Mouse (Mus musculus): ENCODE data around the gene Clstn1. TPM values are rescaled to one million over a fixed set of nuclear protein-coding genes. Genes with fewer than 3 reads are reported as not detected.
"Not testable (repeated sequence)": the region's sequence is repeated elsewhere in the genome, so short reads cannot be mapped to it uniquely, and the experiment has no call there.

Gene Clstn1
- polyA plus RNA-seq, 1 experiment from 2014 or later, result 138 TPM

GRCm38 (mm10) chr4:149606056-149606455 is 19.8 kb downstream of the Clstn1 start:
- no peak overlapping the region for H3K4me3 ChIP-seq
- WGBS, result 78% methylated on average over 18 of the region's 18 CpGs
- H3K9ac ChIP-seq, result no peak overlapping the region
- H3K9me3 ChIP-seq, result no peaks in the 10 kb centered on the region
- no peaks in the 10 kb centered on the region for H3K27me3 ChIP-seq (replicated peaks)
- peaks cover 42% of the 10 kb centered on the region for H3K4me1 ChIP-seq
- ATAC-seq (ENCODE audit: low FRiP score, low read depth), result no peak
- no peak overlapping the region for H3K4me2 ChIP-seq (replicated peaks)
- no peaks in the 10 kb centered on the region for H3K36me3 ChIP-seq
- no peak overlapping the region for H3K27ac ChIP-seq

GRCm38 (mm10) chr4:149606766-149607358 is 20.6 kb downstream of the Clstn1 start:
- no peak overlapping the region for H3K4me2 ChIP-seq (replicated peaks)
- no peak overlapping the region for H3K9ac ChIP-seq
- H3K27me3 ChIP-seq (replicated peaks), result no peaks in the 10 kb centered on the region
- H3K36me3 ChIP-seq, result no peaks in the 10 kb centered on the region
- no peak overlapping the region for H3K27ac ChIP-seq
- H3K4me3 ChIP-seq, result no peak overlapping the region
- WGBS, result 47% methylated on average over 15 of the region's 15 CpGs
- ATAC-seq (ENCODE audit: low FRiP score, low read depth), result no peak
- peaks cover 38% of the 10 kb centered on the region for H3K4me1 ChIP-seq
- no peaks in the 10 kb centered on the region for H3K9me3 ChIP-seq

GRCm38 (mm10) chr4:149607591-149608308 is 21.5 kb downstream of the Clstn1 start:
- ATAC-seq (ENCODE audit: low FRiP score, low read depth), result no peak
- no peaks in the 10 kb centered on the region for H3K27me3 ChIP-seq (replicated peaks)
- H3K9ac ChIP-seq, result no peak overlapping the region
- WGBS, result 68% methylated on average over 20 of the region's 20 CpGs
- H3K4me3 ChIP-seq, result no peak overlapping the region
- H3K4me1 ChIP-seq, result peaks cover 33% of the 10 kb centered on the region
- no peak overlapping the region for H3K4me2 ChIP-seq (replicated peaks)
- H3K9me3 ChIP-seq, result no peaks in the 10 kb centered on the region
- no peaks in the 10 kb centered on the region for H3K36me3 ChIP-seq
- H3K27ac ChIP-seq, result no peak overlapping the region

GRCm38 (mm10) chr4:149608309-149608638 is 22.0 kb downstream of the Clstn1 start:
- no peaks in the 10 kb centered on the region for H3K27me3 ChIP-seq (replicated peaks)
- no peak for ATAC-seq (ENCODE audit: low FRiP score, low read depth)
- H3K9ac ChIP-seq, result no peak overlapping the region

GRCm38 (mm10) chr4:149609256-149610025 is 23.2 kb downstream of the Clstn1 start:
- Histone ChIP-seq H3K4me3 (no peak overlapping the region), H3K9ac (no peak overlapping the region), H3K4me1 (peaks cover 33% of the 10 kb centered on the region), H3K4me2 (replicated peaks) (no peak overlapping the region), H3K36me3 (peaks cover 3% of the 10 kb centered on the region; the same call in 1 of the 2 replicates), H3K9me3 (no peaks in the 10 kb centered on the region), H3K27me3 (replicated peaks) (no peaks in the 10 kb centered on the region), H3K27ac (no peak overlapping the region)
- 75% methylated on average over 8 of the region's 8 CpGs for WGBS
- no peak for ATAC-seq (ENCODE audit: low FRiP score, low read depth)

More at GRCm38 (mm10) chr4:149608309-149608638, 22.0 kb downstream of the Clstn1 start:
- Histone ChIP-seq H3K4me2 (replicated peaks) (no peak overlapping the region), H3K27ac (no peak overlapping the region), H3K9me3 (no peaks in the 10 kb centered on the region), H3K4me1 (peaks cover 33% of the 10 kb centered on the region), H3K36me3 (no peaks in the 10 kb centered on the region), H3K4me3 (no peak overlapping the region)
- WGBS, result 94% methylated on average over 6 of the region's 6 CpGs

- Histone ChIP-seq H3K9ac (no peak overlapping the region), H3K4me1 (peaks cover 22% of the 10 kb centered on the region), H3K4me2 (replicated peaks) (no peak overlapping the region), H3K27ac (no peak overlapping the region), H3K27me3 (replicated peaks) (no peaks in the 10 kb centered on the region), H3K36me3 (peaks cover 11% of the 10 kb centered on the region; the same call in 1 of the 2 replicates), H3K9me3 (peaks cover 3% of the 10 kb centered on the region; the same call in 1 of the 2 replicates), H3K4me3 (no peak overlapping the region)
- no peak for ATAC-seq (ENCODE audit: low FRiP score, low read depth)
- WGBS, result 59% methylated on average over 10 of the region's 10 CpGs
Measured at GRCm38 (mm10) chr4:149611376-149612044, 25.2 kb downstream of the Clstn1 start.

- not testable (repeated sequence) for H3K27me3 ChIP-seq (replicated peaks); H3K9ac ChIP-seq; H3K27ac ChIP-seq; H3K4me1 ChIP-seq; H3K4me3 ChIP-seq; H3K9me3 ChIP-seq; H3K4me2 ChIP-seq (replicated peaks); ATAC-seq (ENCODE audit: low FRiP score, low read depth)
- H3K36me3 ChIP-seq, result peaks cover 11% of the 10 kb centered on the region; the same call in 1 of the 2 replicates
- 80% methylated on average over 6 of the region's 6 CpGs for WGBS
Measured at GRCm38 (mm10) chr4:149613497-149613896, 27.2 kb downstream of the Clstn1 start.

- H3K9me3 ChIP-seq, result peaks cover 3% of the 10 kb centered on the region; the same call in 1 of the 2 replicates
- H3K4me1 ChIP-seq, result no peaks in the 10 kb centered on the region
- no peak overlapping the region for H3K4me2 ChIP-seq (replicated peaks)
- WGBS, result 99% methylated on average over 3 of the region's 3 CpGs
- H3K4me3 ChIP-seq, result no peak overlapping the region
- H3K27me3 ChIP-seq (replicated peaks), result no peaks in the 10 kb centered on the region
- no peak overlapping the region for H3K9ac ChIP-seq
- no peak for ATAC-seq (ENCODE audit: low FRiP score, low read depth)
- peaks cover 11% of the 10 kb centered on the region; the same call in 1 of the 2 replicates for H3K36me3 ChIP-seq
- no peak overlapping the region for H3K27ac ChIP-seq
Measured at GRCm38 (mm10) chr4:149614869-149615268, 28.6 kb downstream of the Clstn1 start.

GRCm38 (mm10) chr4:149616999-149617398 is 30.7 kb downstream of the Clstn1 start:
- not testable (repeated sequence) for H3K27ac ChIP-seq; H3K4me3 ChIP-seq; H3K9me3 ChIP-seq; ATAC-seq (ENCODE audit: low FRiP score, low read depth); H3K9ac ChIP-seq; H3K27me3 ChIP-seq (replicated peaks); H3K4me2 ChIP-seq (replicated peaks)
- peaks cover 11% of the 10 kb centered on the region; the same call in 1 of the 2 replicates for H3K36me3 ChIP-seq
- WGBS, result 92% methylated on average over 3 of the region's 3 CpGs
- peaks cover 16% of the 10 kb centered on the region for H3K4me1 ChIP-seq

- Histone ChIP-seq H3K4me3 (no peak overlapping the region), H3K9ac (no peak overlapping the region), H3K27me3 (replicated peaks) (no peaks in the 10 kb centered on the region), H3K4me2 (replicated peaks) (no peak overlapping the region), H3K27ac (no peak overlapping the region), H3K4me1 (peaks cover 16% of the 10 kb centered on the region), H3K36me3 (peaks cover 3% of the 10 kb centered on the region; the same call in 1 of the 2 replicates), H3K9me3 (peaks cover under 1% of the 10 kb centered on the region; the same call in 1 of the 2 replicates)
- 35% methylated on average over 8 of the region's 8 CpGs for WGBS
- no peak for ATAC-seq (ENCODE audit: low FRiP score, low read depth)
Measured at GRCm38 (mm10) chr4:149619988-149620387, 33.7 kb downstream of the Clstn1 start.

GRCm38 (mm10) chr4:149621286-149621685 is 35.0 kb downstream of the Clstn1 start:
- WGBS, result 53% methylated on average over 4 of the region's 4 CpGs
- Histone ChIP-seq H3K4me3 (no peak overlapping the region), H3K27me3 (replicated peaks) (no peaks in the 10 kb centered on the region), H3K4me2 (replicated peaks) (no peak overlapping the region), H3K36me3 (no peaks in the 10 kb centered on the region), H3K4me1 (peaks cover 16% of the 10 kb centered on the region), H3K27ac (no peak overlapping the region), H3K9ac (no peak overlapping the region), H3K9me3 (no peaks in the 10 kb centered on the region)
- no peak for ATAC-seq (ENCODE audit: low FRiP score, low read depth)

GRCm38 (mm10) chr4:149623711-149624110 is 37.4 kb downstream of the Clstn1 start:
- H3K4me3 ChIP-seq, result no peak overlapping the region
- no peaks in the 10 kb centered on the region for H3K9me3 ChIP-seq
- ATAC-seq (ENCODE audit: low FRiP score, low read depth), result no peak
- H3K4me2 ChIP-seq (replicated peaks), result no peak overlapping the region
- peaks cover 16% of the 10 kb centered on the region for H3K4me1 ChIP-seq
- WGBS, result 92% methylated on average over 5 of the region's 5 CpGs
- H3K9ac ChIP-seq, result no peak overlapping the region
- 0 out of 2 replicates have a peak, but pooled peaks cover 7% of the 10 kb centered on the region for H3K36me3 ChIP-seq
- no peak overlapping the region for H3K27ac ChIP-seq
- H3K27me3 ChIP-seq (replicated peaks), result no peaks in the 10 kb centered on the region

All from neural tube, embryonic 12.5 days (tissue).